Mouse (Mus musculus): ENCODE data around the gene Rdx. TPM values are rescaled to one million over a fixed set of nuclear protein-coding genes. Genes with fewer than 3 reads are reported as not detected.
A peak's percentile ranks its signal among the peaks of the same experiment; 100 is the strongest.
"Not testable (repeated sequence)": the region's sequence is repeated elsewhere in the genome, so short reads cannot be mapped to it uniquely, and the experiment has no call there.

The Rdx gene
- polyA plus RNA-seq, 1 experiment from 2014 or later = 71.5 TPM

DNA sequence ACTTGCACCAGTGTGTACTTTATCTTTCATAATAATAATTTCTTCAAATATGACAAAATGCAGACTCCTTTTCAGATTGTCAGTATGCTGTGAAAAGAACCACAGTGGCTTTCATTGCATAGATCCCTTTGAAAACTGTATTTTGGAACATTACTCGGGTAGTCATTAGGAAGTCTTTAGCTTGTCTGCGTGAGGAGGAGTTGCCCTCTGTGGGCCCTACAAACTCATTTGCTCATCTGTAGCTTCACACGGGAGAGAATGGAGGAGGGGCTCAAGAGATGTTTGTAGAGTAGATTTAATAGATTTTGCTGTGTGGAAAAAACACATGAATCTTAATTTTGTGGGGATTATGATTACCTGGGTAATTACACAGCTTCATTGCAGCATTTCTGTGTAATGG, 2.6 kb downstream of the Rdx start:
- peak overlapping the region; percentile 80 for H3K4me2 ChIP-seq (ENCODE audit: low read depth, low read length)
- TF ChIP-seq CTCF (IDR thresholded peaks at IDR 0.05; ENCODE audit: low read depth) (no peak), EP300 (IDR thresholded peaks at IDR 0.05; ENCODE audit: low read depth) (no peak)
- peaks cover 21% of the 10 kb centered on the region for H3K4me1 ChIP-seq (ENCODE audit: insufficient read depth)
- WGBS (ENCODE audit: insufficient replicate concordance) = 2% methylated on average over 3 of the region's 3 CpGs
- H3K27ac ChIP-seq (ENCODE audit: low read depth) = 0 out of 2 replicates have a peak overlapping the region, but pooled peaks have one; percentile 12
- DNase-seq (no peak), ATAC-seq (no peak)
- H3K27me3 ChIP-seq (ENCODE audit: insufficient read depth, low read length) = no peaks in the 10 kb centered on the region
- peak overlapping the region; percentile 99 for H3K9ac ChIP-seq (replicated peaks)
- H3K9me3 ChIP-seq (ENCODE audit: low read length) = no peaks in the 10 kb centered on the region
- H3K4me3 ChIP-seq (ENCODE audit: low read depth, low read length) = peak overlapping the region; percentile 92
- no peaks in the 10 kb centered on the region for H3K36me3 ChIP-seq (replicated peaks; ENCODE audit: insufficient read depth, low read length)

DNA sequence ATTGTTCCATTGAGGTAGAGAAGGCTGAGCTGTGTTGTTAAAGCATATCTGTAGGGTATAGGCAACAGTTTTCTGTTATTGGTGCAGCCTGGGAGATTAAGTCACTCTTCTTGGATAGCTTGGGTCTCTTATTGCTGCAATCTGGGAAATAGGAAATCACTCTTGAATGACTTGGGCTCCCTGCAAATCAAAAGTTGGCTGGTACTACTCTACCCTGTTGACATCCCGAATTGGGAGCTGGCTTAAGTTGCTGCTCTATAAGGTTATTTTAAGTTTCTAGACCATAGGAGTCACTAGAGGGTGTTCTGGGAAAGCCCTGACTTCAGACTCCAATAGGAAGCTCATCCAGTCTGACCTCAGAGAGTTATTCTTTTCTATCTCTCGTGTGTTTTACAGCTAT, 3.4 kb downstream of the Rdx start:
- H3K9me3 ChIP-seq (ENCODE audit: low read length) = no peaks in the 10 kb centered on the region
- peak overlapping the region; percentile 41; the same call in 1 of the 2 replicates for H3K27ac ChIP-seq (ENCODE audit: low read depth)
- no peaks in the 10 kb centered on the region for H3K36me3 ChIP-seq (replicated peaks; ENCODE audit: insufficient read depth, low read length)
- peak overlapping the region; percentile 92; the same call in 1 of the 2 replicates for H3K4me3 ChIP-seq (ENCODE audit: low read depth, low read length)
- peak overlapping the region; percentile 17 for H3K9ac ChIP-seq (replicated peaks)
- TF ChIP-seq EP300 (IDR thresholded peaks at IDR 0.05; ENCODE audit: low read depth) = no peak
- no peak for TF ChIP-seq CTCF (IDR thresholded peaks at IDR 0.05; ENCODE audit: low read depth)
- H3K4me2 ChIP-seq (ENCODE audit: low read depth, low read length) = peak overlapping the region; percentile 80
- H3K27me3 ChIP-seq (ENCODE audit: insufficient read depth, low read length) = no peaks in the 10 kb centered on the region
- ATAC-seq = no peak
- peaks cover 25% of the 10 kb centered on the region for H3K4me1 ChIP-seq (ENCODE audit: insufficient read depth)
- 29% methylated on average over 2 of the region's 2 CpGs for WGBS (ENCODE audit: insufficient replicate concordance)
- no peak for DNase-seq

- no peak for TF ChIP-seq EP300 (IDR thresholded peaks at IDR 0.05; ENCODE audit: low read depth)
- WGBS (ENCODE audit: insufficient replicate concordance) = 67% methylated on average over 1 of the region's 1 CpGs
- DNase-seq = no peak
- Histone ChIP-seq H3K4me3 (ENCODE audit: low read depth, low read length) (no peak overlapping the region), H3K9ac (replicated peaks) (no peak overlapping the region), H3K27ac (ENCODE audit: low read depth) (peak overlapping the region; percentile 46; the same call in 1 of the 2 replicates), H3K36me3 (replicated peaks; ENCODE audit: insufficient read depth, low read length) (no peaks in the 10 kb centered on the region), H3K4me2 (ENCODE audit: low read depth, low read length) (no peak overlapping the region), H3K27me3 (ENCODE audit: insufficient read depth, low read length) (no peaks in the 10 kb centered on the region), H3K4me1 (ENCODE audit: insufficient read depth) (peaks cover 20% of the 10 kb centered on the region), H3K9me3 (ENCODE audit: low read length) (no peaks in the 10 kb centered on the region)
- ATAC-seq = no peak
Observed at GRCm38 (mm10) chr9:52052221-52052620, 5.2 kb downstream of the Rdx start.

DNA sequence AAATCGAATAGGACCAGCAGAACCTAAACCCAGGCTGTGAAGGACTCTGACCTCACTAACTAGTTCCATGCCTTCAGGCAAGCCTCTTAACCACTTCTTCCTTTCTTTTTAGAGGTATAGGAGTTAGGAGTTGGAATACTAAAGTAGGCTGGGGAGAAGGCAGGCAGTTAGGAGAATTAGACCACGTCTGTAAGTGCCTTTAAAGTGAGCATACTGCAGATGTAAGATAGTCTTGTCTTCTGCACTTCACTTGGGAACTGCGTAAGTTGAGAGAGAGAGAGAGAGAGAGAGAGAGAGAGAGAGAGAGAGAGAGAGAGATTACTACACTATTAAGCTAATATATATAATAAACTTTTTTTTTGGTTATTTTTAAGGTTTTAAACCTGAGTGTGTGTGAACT, 8.3 kb downstream of the Rdx start:
- WGBS (ENCODE audit: insufficient replicate concordance) = 61% methylated on average over 3 of the region's 3 CpGs

GRCm38 (mm10) chr9:52059788-52060187, 12.8 kb downstream of the Rdx start:
- H3K9ac ChIP-seq (replicated peaks) = no peak overlapping the region
- TF ChIP-seq CTCF (IDR thresholded peaks at IDR 0.05; ENCODE audit: low read depth) = no peak
- peaks cover 22% of the 10 kb centered on the region for H3K4me1 ChIP-seq (ENCODE audit: insufficient read depth)
- peaks cover 23% of the 10 kb centered on the region for H3K36me3 ChIP-seq (replicated peaks; ENCODE audit: insufficient read depth, low read length)
- WGBS (ENCODE audit: insufficient replicate concordance) = 49% methylated on average over 2 of the region's 2 CpGs
- H3K9me3 ChIP-seq (ENCODE audit: low read length) = no peaks in the 10 kb centered on the region
- H3K4me2 ChIP-seq (ENCODE audit: low read depth, low read length) = no peak overlapping the region
- no peaks in the 10 kb centered on the region for H3K27me3 ChIP-seq (ENCODE audit: insufficient read depth, low read length)
- no peak overlapping the region for H3K27ac ChIP-seq (ENCODE audit: low read depth)
- no peak for DNase-seq
- ATAC-seq = no peak
- H3K4me3 ChIP-seq (ENCODE audit: low read depth, low read length) = no peak overlapping the region

More for the DNA sequence above, 8.3 kb downstream of the Rdx start:
- DNase-seq (no peak), ATAC-seq (no peak)
- H3K4me3 ChIP-seq (ENCODE audit: low read depth, low read length) = no peak overlapping the region
- H3K36me3 ChIP-seq (replicated peaks; ENCODE audit: insufficient read depth, low read length) = no peaks in the 10 kb centered on the region
- no peaks in the 10 kb centered on the region for H3K27me3 ChIP-seq (ENCODE audit: insufficient read depth, low read length)
- H3K4me1 ChIP-seq (ENCODE audit: insufficient read depth) = peaks cover 29% of the 10 kb centered on the region
- no peak overlapping the region for H3K9ac ChIP-seq (replicated peaks)
- H3K9me3 ChIP-seq (ENCODE audit: low read length) = no peaks in the 10 kb centered on the region
- no peak overlapping the region for H3K27ac ChIP-seq (ENCODE audit: low read depth)
- no peak overlapping the region for H3K4me2 ChIP-seq (ENCODE audit: low read depth, low read length)
- no peak for TF ChIP-seq EP300 (IDR thresholded peaks at IDR 0.05; ENCODE audit: low read depth)
- TF ChIP-seq CTCF (IDR thresholded peaks at IDR 0.05; ENCODE audit: low read depth) = no peak

- no peaks in the 10 kb centered on the region for H3K4me1 ChIP-seq (ENCODE audit: insufficient read depth)
- ATAC-seq = no peak
Observed at GRCm38 (mm10) chr9:52070052-52070451, 23.1 kb downstream of the Rdx start.

DNA sequence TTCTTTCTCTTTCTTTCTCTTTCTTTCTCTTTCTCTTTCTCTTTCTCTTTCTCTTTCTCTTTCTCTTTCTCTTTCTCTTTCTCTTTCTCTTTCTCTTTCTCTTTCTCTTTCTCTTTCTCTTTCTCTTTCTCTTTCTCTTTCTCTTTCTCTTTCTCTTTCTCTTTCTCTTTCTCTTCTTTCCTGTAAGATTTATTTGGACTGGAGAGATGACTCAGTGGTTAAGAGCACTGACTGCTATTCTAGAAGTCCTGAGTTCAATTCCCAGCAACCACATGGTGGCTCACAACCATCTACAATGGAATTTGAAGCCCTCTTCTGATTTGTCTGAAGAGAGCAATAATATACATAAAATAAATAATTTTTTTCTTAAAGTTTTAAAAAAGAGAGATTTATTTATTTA, 24.4 kb downstream of the Rdx start:
- H3K4me2 ChIP-seq (ENCODE audit: low read depth, low read length); H3K4me3 ChIP-seq (ENCODE audit: low read depth, low read length); H3K9ac ChIP-seq (replicated peaks); H3K27ac ChIP-seq (ENCODE audit: low read depth); ATAC-seq; H3K27me3 ChIP-seq (ENCODE audit: insufficient read depth, low read length); H3K4me1 ChIP-seq (ENCODE audit: insufficient read depth); DNase-seq; H3K9me3 ChIP-seq (ENCODE audit: low read length): not testable (repeated sequence)
- peaks cover 63% of the 10 kb centered on the region for H3K36me3 ChIP-seq (replicated peaks; ENCODE audit: insufficient read depth, low read length)

More at GRCm38 (mm10) chr9:52070052-52070451, 23.1 kb downstream of the Rdx start:
- WGBS (ENCODE audit: insufficient replicate concordance) = 94% methylated on average over 2 of the region's 2 CpGs
- Histone ChIP-seq H3K27me3 (ENCODE audit: insufficient read depth, low read length) (no peaks in the 10 kb centered on the region), H3K36me3 (replicated peaks; ENCODE audit: insufficient read depth, low read length) (peaks cover 70% of the 10 kb centered on the region), H3K9ac (replicated peaks) (no peak overlapping the region), H3K4me3 (ENCODE audit: low read depth, low read length) (no peak overlapping the region), H3K9me3 (ENCODE audit: low read length) (no peaks in the 10 kb centered on the region), H3K4me2 (ENCODE audit: low read depth, low read length) (no peak overlapping the region), H3K27ac (ENCODE audit: low read depth) (no peak overlapping the region)
- TF ChIP-seq EP300 (IDR thresholded peaks at IDR 0.05; ENCODE audit: low read depth) (no peak), CTCF (IDR thresholded peaks at IDR 0.05; ENCODE audit: low read depth) (no peak)
- no peak for DNase-seq

All from liver, postnatal 0 days (tissue).